Mouse (Mus musculus) stomach, postnatal 0 days (tissue): Measurements from ENCODE around the gene Vps13a. TPM values are rescaled to one million over a fixed set of nuclear protein-coding genes. Genes with fewer than 3 reads are reported as not detected.
"Not testable (repeated sequence)": the region's sequence is repeated elsewhere in the genome, so short reads cannot be mapped to it uniquely, and the experiment has no call there.

Experiments
- ATAC-seq: fragments of 200-750 bp; cut with Nextera tagmentation; 2 replicates; pipeline ENCODE4 v1.8.0; 2017; ENCODE audit not compliant: low FRiP score, low TSS enrichment
- DNase-seq: peaks from one replicate; pipeline ENCODE4 v3.0.0-alpha.2; 2016; ENCODE audit warnings: low spot score
- H3K27ac ChIP-seq: fragments of 300-500 bp; sonication (generic); replicated peaks from 2 replicates; pipeline ENCODE4 v1.5.1; 2014; ENCODE audit warnings: mild to moderate bottlenecking, control low read depth
- H3K27me3 ChIP-seq: fragments of 300-500 bp; sonication (generic); 2 replicates; pipeline ENCODE4 v1.6.1; 2014; ENCODE audit warnings: low read length; ENCODE audit not compliant: control insufficient read depth, insufficient read depth
- H3K36me3 ChIP-seq: fragments of 300-500 bp; sonication (generic); 2 replicates; pipeline ENCODE4 v1.6.1; 2014; ENCODE audit warnings: low read length, mixed read lengths; ENCODE audit not compliant: control insufficient read depth, insufficient read depth
- H3K4me1 ChIP-seq: fragments of 300-500 bp; sonication (generic); replicated peaks from 2 replicates; pipeline ENCODE4 v1.6.1; 2014; ENCODE audit warnings: antibody characterized with exemption; ENCODE audit not compliant: control insufficient read depth, insufficient read depth
- H3K4me2 ChIP-seq: fragments of 300-500 bp; sonication (generic); replicated peaks from 2 replicates; pipeline ENCODE4 v1.6.1; 2014; ENCODE audit warnings: low read depth, mild to moderate bottlenecking, control low read depth, moderate library complexity
- H3K4me3 ChIP-seq: fragments of 300-500 bp; sonication (generic); 2 replicates; pipeline ENCODE4 v1.5.1; 2014; ENCODE audit warnings: low read depth, low read length, control low read depth
- H3K9ac ChIP-seq: fragments of 300-500 bp; sonication (generic); 2 replicates; pipeline ENCODE4 v1.6.1; 2014; ENCODE audit warnings: mild to moderate bottlenecking, low read length, control low read depth, mixed read lengths
- H3K9me3 ChIP-seq: fragments of 300-500 bp; sonication (generic); 2 replicates; pipeline ENCODE4 v1.6.1; 2016; ENCODE audit warnings: low read length; ENCODE audit not compliant: control insufficient read depth
- CTCF ChIP-seq: IDR thresholded peaks from 2 replicates; pipeline ENCODE4 v1.5.1; 2016; ENCODE audit warnings: antibody characterized with exemption, low read depth, mild to moderate bottlenecking, moderate library complexity
- EP300 ChIP-seq: optimal IDR thresholded peaks from 2 replicates; pipeline ENCODE3; 2016; ENCODE audit warnings: antibody characterized with exemption
- WGBS: fragments of 180-500 bp; shearing (Covaris S2); extraction: QIAGEN DNeasy Blood & Tissue Kit; methylation state at CpG from one replicate; pipeline ENCODE4 v1.1.7; 2014; 5-methylcytosine and 5-hydroxymethylcytosine counted together
- polyA plus RNA-seq: library from polyadenylated mRNA; unstranded; fragments of >200 nt; fragmentation: Nextera tagmentation; extraction: Ambion mirVana; gene quantifications from 2 replicates; pipeline ENCODE4 v1.2.1, GENCODE M21; 2015

Gene Vps13a
- polyA plus RNA-seq, 1 experiment from 2014 or later, result 6.2 TPM

DNA sequence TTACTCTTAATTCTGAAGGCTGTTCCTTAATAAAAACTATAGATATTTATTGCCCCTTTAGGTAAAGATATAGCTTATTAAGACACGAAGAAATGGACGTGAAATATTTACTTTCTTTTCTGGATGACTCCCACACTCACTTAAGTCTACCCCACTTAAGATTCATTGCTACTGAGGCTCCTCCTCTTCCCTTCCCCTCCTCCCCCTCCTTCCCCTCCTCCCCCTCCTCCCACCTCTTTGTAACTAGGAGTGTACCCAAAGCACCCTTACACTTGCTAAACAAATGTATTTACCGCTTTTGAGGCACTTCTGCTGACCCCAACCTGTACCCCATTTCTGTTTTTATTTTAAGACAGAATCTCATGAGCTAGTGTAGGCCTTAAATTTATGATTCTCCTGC is 24.4 kb upstream of the Vps13a start:
- no peak overlapping the region for H3K4me3 ChIP-seq
- H3K9ac ChIP-seq, result no peak overlapping the region
- no peak overlapping the region for H3K4me2 ChIP-seq
- H3K27ac ChIP-seq, result no peak overlapping the region
- no peak for DNase-seq
- no peaks in the 10 kb centered on the region for H3K4me1 ChIP-seq
- H3K9me3 ChIP-seq, result no peaks in the 10 kb centered on the region
- H3K27me3 ChIP-seq, result no peaks in the 10 kb centered on the region
- 58% methylated on average over 3 of the region's 3 CpGs for WGBS
- TF ChIP-seq CTCF (no peak), EP300 (no peak)
- ATAC-seq, result no peak
- H3K36me3 ChIP-seq, result no peaks in the 10 kb centered on the region

DNA sequence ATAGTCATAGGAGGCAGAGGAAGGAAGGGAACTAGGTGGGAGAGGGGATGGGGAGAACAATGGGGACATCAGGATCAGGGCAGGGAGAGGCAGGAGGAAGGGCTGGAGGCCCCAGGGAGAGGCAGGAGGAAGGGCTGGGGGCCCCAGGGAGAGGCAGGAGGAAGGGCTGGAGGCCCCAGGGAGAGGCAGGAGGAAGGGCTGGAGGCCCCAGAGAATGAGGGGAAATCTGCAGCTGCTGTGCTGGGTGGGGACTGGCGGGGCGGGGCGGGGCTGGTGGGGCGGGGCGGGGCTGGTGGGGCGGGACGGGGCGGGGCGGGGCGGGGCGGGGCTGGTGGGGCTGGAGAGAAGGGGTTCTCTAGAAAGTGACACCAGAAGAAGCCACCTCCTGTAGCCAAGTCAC is 23.8 kb upstream of the Vps13a start:
- TF ChIP-seq EP300, result no peak
- no peak for TF ChIP-seq CTCF
- Histone ChIP-seq H3K9ac (no peak overlapping the region), H3K9me3 (no peaks in the 10 kb centered on the region), H3K27me3 (no peaks in the 10 kb centered on the region), H3K27ac (no peak overlapping the region), H3K4me2 (no peak overlapping the region), H3K4me1 (no peaks in the 10 kb centered on the region), H3K36me3 (no peaks in the 10 kb centered on the region), H3K4me3 (no peak overlapping the region)
- no peak for ATAC-seq
- no peak for DNase-seq
- WGBS, result no CpG with 5 or more reads among the region's 11 CpGs

GRCm38 (mm10) chr19:16802707-16803106 is 22.0 kb upstream of the Vps13a start:
- H3K36me3 ChIP-seq, result no peaks in the 10 kb centered on the region
- no peak overlapping the region for H3K4me2 ChIP-seq
- no peak overlapping the region for H3K27ac ChIP-seq
- no peak for DNase-seq
- H3K4me3 ChIP-seq, result no peak overlapping the region
- no peaks in the 10 kb centered on the region for H3K9me3 ChIP-seq
- H3K27me3 ChIP-seq, result no peaks in the 10 kb centered on the region
- H3K4me1 ChIP-seq, result no peaks in the 10 kb centered on the region
- no peak overlapping the region for H3K9ac ChIP-seq
- under 1% methylated on average over 3 of the region's 3 CpGs for WGBS
- no peak for TF ChIP-seq EP300
- TF ChIP-seq CTCF, result peak; percentile 88
- no peak for ATAC-seq

- Histone ChIP-seq H3K4me2 (no peak overlapping the region), H3K9ac (no peak overlapping the region), H3K36me3 (no peaks in the 10 kb centered on the region), H3K9me3 (no peaks in the 10 kb centered on the region), H3K4me1 (no peaks in the 10 kb centered on the region), H3K27ac (no peak overlapping the region), H3K27me3 (no peaks in the 10 kb centered on the region), H3K4me3 (no peak overlapping the region)
- DNase-seq, result no peak
- ATAC-seq, result no peak
- no peak for TF ChIP-seq EP300
- no peak for TF ChIP-seq CTCF
- WGBS, result 73% methylated on average over 3 of the region's 3 CpGs
Measured at GRCm38 (mm10) chr19:16802123-16802522, 21.4 kb upstream of the Vps13a start.

DNA sequence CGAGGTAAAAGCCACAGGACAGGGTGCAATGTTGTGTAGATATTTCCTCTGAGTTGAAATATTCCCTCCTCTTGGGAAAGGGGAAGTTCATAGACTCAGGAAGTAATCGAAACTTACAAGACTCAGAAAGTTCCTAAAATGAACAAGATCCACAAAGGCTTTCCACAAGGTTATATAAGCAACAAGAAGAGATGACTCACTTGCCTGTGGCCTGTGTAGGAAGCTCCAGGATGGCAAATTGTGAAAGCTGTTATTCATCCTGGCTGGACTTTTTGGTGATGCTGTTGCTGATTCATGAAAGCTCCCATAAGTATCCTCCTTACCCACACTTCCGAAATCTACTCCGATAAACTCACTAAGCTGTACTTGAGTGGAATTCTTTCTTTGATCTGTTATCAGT is 17.2 kb upstream of the Vps13a start:
- Histone ChIP-seq H3K36me3 (no peaks in the 10 kb centered on the region), H3K4me3 (no peak overlapping the region), H3K4me2 (no peak overlapping the region), H3K27ac (no peak overlapping the region), H3K27me3 (no peaks in the 10 kb centered on the region), H3K9me3 (no peaks in the 10 kb centered on the region), H3K9ac (no peak overlapping the region), H3K4me1 (no peaks in the 10 kb centered on the region)
- WGBS, result 71% methylated on average over 4 of the region's 4 CpGs
- ATAC-seq, result no peak
- no peak for TF ChIP-seq EP300
- no peak for TF ChIP-seq CTCF
- no peak for DNase-seq

GRCm38 (mm10) chr19:16794486-16794885 is 13.8 kb upstream of the Vps13a start:
- H3K36me3 ChIP-seq, DNase-seq, H3K4me2 ChIP-seq, ATAC-seq, H3K27me3 ChIP-seq, H3K27ac ChIP-seq, H3K4me1 ChIP-seq, H3K9ac ChIP-seq, H3K4me3 ChIP-seq, H3K9me3 ChIP-seq: not testable (repeated sequence)
- 75% methylated on average over 3 of the region's 3 CpGs for WGBS
